Mouse (Mus musculus) neural tube, embryonic 12.5 days (tissue): ENCODE results near the gene Chd3. TPM values are rescaled to one million over a fixed set of nuclear protein-coding genes. Genes with fewer than 3 reads are reported as not detected.

Source experiments
- ATAC-seq: fragments of 200-750 bp; cut with Nextera tagmentation; 2 replicates; pipeline ENCODE4 v1.8.0; 2017; ENCODE audit warnings: low read depth, mild to moderate bottlenecking, moderate TSS enrichment, moderate library complexity; ENCODE audit not compliant: low FRiP score
- H3K27ac ChIP-seq: fragments of 300-500 bp; sonication (generic); 2 replicates; pipeline ENCODE4 v1.5.1; 2016
- H3K27me3 ChIP-seq: fragments of 300-500 bp; sonication (generic); replicated peaks from 2 replicates; pipeline ENCODE4 v1.6.1; 2016; ENCODE audit warnings: mild to moderate bottlenecking
- H3K36me3 ChIP-seq: fragments of 300-500 bp; sonication (generic); 2 replicates; pipeline ENCODE4 v1.6.1; 2016; ENCODE audit warnings: mild to moderate bottlenecking
- H3K4me1 ChIP-seq: fragments of 300-500 bp; sonication (generic); 2 replicates; pipeline ENCODE4 v1.6.1; 2016
- H3K4me2 ChIP-seq: fragments of 300-500 bp; sonication (generic); replicated peaks from 2 replicates; pipeline ENCODE4 v1.6.1; 2016; ENCODE audit warnings: mild to moderate bottlenecking
- H3K4me3 ChIP-seq: fragments of 300-500 bp; sonication (generic); 2 replicates; pipeline ENCODE4 v1.5.1; 2016
- H3K9ac ChIP-seq: fragments of 300-500 bp; sonication (generic); 2 replicates; pipeline ENCODE4 v1.6.1; 2016; ENCODE audit warnings: mild to moderate bottlenecking
- H3K9me3 ChIP-seq: fragments of 300-500 bp; sonication (generic); 2 replicates; pipeline ENCODE4 v1.6.1; 2016; ENCODE audit warnings: mild to moderate bottlenecking
- WGBS: fragments of 180-500 bp; shearing (Covaris S2); methylation state at CpG from one replicate; pipeline ENCODE4 v1.1.7; 2016; 5-methylcytosine and 5-hydroxymethylcytosine counted together
- polyA plus RNA-seq: library from polyadenylated mRNA; unstranded; fragments of >200 nt; fragmentation: Nextera tagmentation; extraction: Ambion mirVana; gene quantifications from 2 replicates; pipeline ENCODE4 v1.2.1, GENCODE M21; 2016

Chd3 gene
- polyA plus RNA-seq, 1 experiment from 2014 or later = 87.1 TPM

- Histone ChIP-seq H3K4me2 (no peak overlapping the region), H3K4me1 (peaks cover 14% of the 10 kb centered on the region), H3K9me3 (no peaks in the 10 kb centered on the region), H3K9ac (peak overlapping the region; percentile 9; the same call in 1 of the 2 replicates), H3K27ac (no peak overlapping the region), H3K4me3 (no peak overlapping the region), H3K36me3 (no peaks in the 10 kb centered on the region), H3K27me3 (peaks cover 3% of the 10 kb centered on the region; the same call in 1 of the 2 replicates)
- WGBS = 69% methylated on average over 4 of the region's 4 CpGs
- no peak for ATAC-seq
These were observed 34.4 kb downstream of the Chd3 start for GRCm38 (mm10) chr11:69334796-69335195.

GRCm38 (mm10) chr11:69333922-69334321, 35.3 kb downstream of the Chd3 start:
- Histone ChIP-seq H3K9me3 (no peaks in the 10 kb centered on the region), H3K4me1 (peaks cover 13% of the 10 kb centered on the region), H3K36me3 (no peaks in the 10 kb centered on the region), H3K4me3 (no peak overlapping the region), H3K27me3 (no peaks in the 10 kb centered on the region), H3K9ac (no peak overlapping the region), H3K4me2 (no peak overlapping the region), H3K27ac (no peak overlapping the region)
- ATAC-seq = no peak
- WGBS = 70% methylated on average over 3 of the region's 3 CpGs

- no peak for ATAC-seq
- Histone ChIP-seq H3K4me3 (no peak overlapping the region), H3K4me2 (peak overlapping the region; percentile 70), H3K4me1 (peaks cover 13% of the 10 kb centered on the region), H3K9ac (0 out of 2 replicates have a peak overlapping the region, but pooled peaks have one; percentile 56), H3K9me3 (no peaks in the 10 kb centered on the region), H3K27me3 (peaks cover 3% of the 10 kb centered on the region; the same call in 1 of the 2 replicates), H3K36me3 (no peaks in the 10 kb centered on the region), H3K27ac (no peak overlapping the region)
- 15% methylated on average over 8 of the region's 8 CpGs for WGBS
These were observed 36.4 kb downstream of the Chd3 start for GRCm38 (mm10) chr11:69332713-69333253.

GRCm38 (mm10) chr11:69331929-69332405, 37.2 kb downstream of the Chd3 start:
- Histone ChIP-seq H3K27ac (0 out of 2 replicates have a peak overlapping the region, but pooled peaks have one; percentile 38), H3K4me2 (peak overlapping the region; percentile 70), H3K9ac (peak overlapping the region; percentile 56), H3K4me1 (peaks cover 16% of the 10 kb centered on the region), H3K9me3 (no peaks in the 10 kb centered on the region), H3K4me3 (peak overlapping the region; percentile 38), H3K36me3 (no peaks in the 10 kb centered on the region), H3K27me3 (peaks cover 11% of the 10 kb centered on the region)
- 1% methylated on average over 24 of the region's 24 CpGs for WGBS
- ATAC-seq = peak; percentile 48

- ATAC-seq = no peak
- 84% methylated on average over 6 of the region's 6 CpGs for WGBS
- peak overlapping the region; percentile 70 for H3K4me2 ChIP-seq
- H3K9ac ChIP-seq = peak overlapping the region; percentile 56; the same call in 1 of the 2 replicates
- peaks cover 17% of the 10 kb centered on the region for H3K27me3 ChIP-seq
- H3K27ac ChIP-seq = no peak overlapping the region
- no peaks in the 10 kb centered on the region for H3K9me3 ChIP-seq
- 0 out of 2 replicates have a peak overlapping the region, but pooled peaks have one; percentile 38 for H3K4me3 ChIP-seq
- H3K4me1 ChIP-seq = peaks cover 22% of the 10 kb centered on the region
- H3K36me3 ChIP-seq = no peaks in the 10 kb centered on the region
These were observed 38.1 kb downstream of the Chd3 start for GRCm38 (mm10) chr11:69331152-69331551.

GRCm38 (mm10) chr11:69328517-69328916, 40.7 kb downstream of the Chd3 start:
- no peak for ATAC-seq
- 95% methylated on average over 6 of the region's 6 CpGs for WGBS
- Histone ChIP-seq H3K4me1 (peaks cover 38% of the 10 kb centered on the region), H3K4me2 (no peak overlapping the region), H3K9ac (no peak overlapping the region), H3K27me3 (peaks cover 17% of the 10 kb centered on the region), H3K9me3 (no peaks in the 10 kb centered on the region), H3K36me3 (no peaks in the 10 kb centered on the region), H3K4me3 (no peak overlapping the region), H3K27ac (no peak overlapping the region)

- Histone ChIP-seq H3K36me3 (no peaks in the 10 kb centered on the region), H3K4me2 (no peak overlapping the region), H3K9me3 (no peaks in the 10 kb centered on the region), H3K4me1 (peaks cover 42% of the 10 kb centered on the region), H3K27ac (no peak overlapping the region), H3K4me3 (no peak overlapping the region), H3K27me3 (peaks cover 17% of the 10 kb centered on the region), H3K9ac (no peak overlapping the region)
- ATAC-seq = no peak
- 48% methylated on average over 6 of the region's 6 CpGs for WGBS
These were observed 41.6 kb downstream of the Chd3 start for GRCm38 (mm10) chr11:69327648-69328047.

GRCm38 (mm10) chr11:69327157-69327442, 42.1 kb downstream of the Chd3 start:
- no peak for ATAC-seq
- H3K36me3 ChIP-seq = no peaks in the 10 kb centered on the region
- H3K27me3 ChIP-seq = peaks cover 17% of the 10 kb centered on the region
- 8% methylated on average over 9 of the region's 9 CpGs for WGBS
- no peaks in the 10 kb centered on the region for H3K9me3 ChIP-seq
- H3K4me2 ChIP-seq = peak overlapping the region; percentile 94
- H3K4me1 ChIP-seq = peaks cover 43% of the 10 kb centered on the region
- H3K9ac ChIP-seq = peak overlapping the region; percentile 74
- H3K4me3 ChIP-seq = peak overlapping the region; percentile 54; the same call in 1 of the 2 replicates
- H3K27ac ChIP-seq = no peak overlapping the region

- peak overlapping the region; percentile 94 for H3K4me2 ChIP-seq
- H3K36me3 ChIP-seq = no peaks in the 10 kb centered on the region
- H3K9ac ChIP-seq = peak overlapping the region; percentile 74
- peaks cover 46% of the 10 kb centered on the region for H3K4me1 ChIP-seq
- ATAC-seq = 0 out of 2 replicates have a peak, but pooled peaks have one; percentile 4
- peaks cover 17% of the 10 kb centered on the region for H3K27me3 ChIP-seq
- no peaks in the 10 kb centered on the region for H3K9me3 ChIP-seq
- WGBS = 2% methylated on average over 45 of the region's 45 CpGs
- H3K4me3 ChIP-seq = peak overlapping the region; percentile 54
- H3K27ac ChIP-seq = no peak overlapping the region; the same call in 1 of the 2 replicates
These were observed 42.6 kb downstream of the Chd3 start for GRCm38 (mm10) chr11:69326408-69327156.

- 12% methylated on average over 26 of the region's 26 CpGs for WGBS
- H3K4me1 ChIP-seq = peaks cover 42% of the 10 kb centered on the region
- ATAC-seq = 0 out of 2 replicates have a peak, but pooled peaks have one; percentile 56
These were observed 43.4 kb downstream of the Chd3 start, which contains the start of gene Kcnab3 for GRCm38 (mm10) chr11:69325628-69326407. Kcnab3 (plus strand) TSS chr11:69326258.

GRCm38 (mm10) chr11:69324749-69325148, 44.5 kb downstream of the Chd3 start:
- Histone ChIP-seq H3K9ac (no peak overlapping the region; the same call in 1 of the 2 replicates), H3K4me2 (peak overlapping the region; percentile 90), H3K27ac (no peak overlapping the region), H3K9me3 (no peaks in the 10 kb centered on the region), H3K27me3 (peaks cover 17% of the 10 kb centered on the region), H3K36me3 (peaks cover 10% of the 10 kb centered on the region), H3K4me3 (peak overlapping the region; percentile 63; the same call in 1 of the 2 replicates), H3K4me1 (peaks cover 42% of the 10 kb centered on the region)
- WGBS = 80% methylated on average over 6 of the region's 6 CpGs
- ATAC-seq = no peak

More at GRCm38 (mm10) chr11:69325628-69326407, 43.4 kb downstream of the Chd3 start, which contains the start of gene Kcnab3:
- H3K27me3 ChIP-seq = peaks cover 17% of the 10 kb centered on the region
- no peak within 1 kb of the TSS; the same call in 1 of the 2 replicates for H3K27ac ChIP-seq
- H3K4me3 ChIP-seq = peak within 1 kb of the TSS; percentile 54
- peak within 1 kb of the TSS; percentile 74 for H3K9ac ChIP-seq
- H3K9me3 ChIP-seq = no peaks in the 10 kb centered on the region
- H3K36me3 ChIP-seq = peaks cover 3% of the 10 kb centered on the region
- H3K4me2 ChIP-seq = peak within 1 kb of the TSS; percentile 94
